Mouse (Mus musculus) bone marrow macrophage, adult 2 months (primary cell): ENCODE results near the gene Fam89a. TPM values are rescaled to one million over a fixed set of nuclear protein-coding genes. Genes with fewer than 3 reads are reported as not detected.

Source experiments
- H3K27ac ChIP-seq: 2 replicates; pipeline ENCODE4 v1.5.1; 2012; ENCODE audit warnings: low read depth, low read length; ENCODE audit not compliant: insufficient read depth
- H3K4me1 ChIP-seq: 2 replicates; pipeline ENCODE4 v1.6.1; 2012; ENCODE audit warnings: low read length; ENCODE audit not compliant: control insufficient read depth, insufficient read depth
- H3K4me3 ChIP-seq: 2 replicates; pipeline ENCODE4 v1.5.1; 2012; ENCODE audit warnings: mild to moderate bottlenecking, low read length, moderate library complexity; ENCODE audit not compliant: insufficient read depth
- CTCF ChIP-seq: IDR thresholded peaks from 2 replicates; pipeline ENCODE4 v1.5.1; 2012; ENCODE audit warnings: low read depth, mild to moderate bottlenecking, low read length, moderate library complexity
- POLR2A ChIP-seq: IDR thresholded peaks from 2 replicates; pipeline ENCODE4 v1.6.1; 2012; ENCODE audit warnings: mild to moderate bottlenecking, low read depth, low read length, borderline replicate concordance
- polyA plus RNA-seq: library from polyadenylated mRNA; stranded (reverse); fragments of >200 nt; gene quantifications from 2 replicates; pipeline ENCODE4 v1.2.4, GENCODE M21; 2012; ENCODE audit not compliant: missing spikeins, insufficient read depth, insufficient read length

Fam89a gene
- not detected in 2 replicates for polyA plus RNA-seq

DNA sequence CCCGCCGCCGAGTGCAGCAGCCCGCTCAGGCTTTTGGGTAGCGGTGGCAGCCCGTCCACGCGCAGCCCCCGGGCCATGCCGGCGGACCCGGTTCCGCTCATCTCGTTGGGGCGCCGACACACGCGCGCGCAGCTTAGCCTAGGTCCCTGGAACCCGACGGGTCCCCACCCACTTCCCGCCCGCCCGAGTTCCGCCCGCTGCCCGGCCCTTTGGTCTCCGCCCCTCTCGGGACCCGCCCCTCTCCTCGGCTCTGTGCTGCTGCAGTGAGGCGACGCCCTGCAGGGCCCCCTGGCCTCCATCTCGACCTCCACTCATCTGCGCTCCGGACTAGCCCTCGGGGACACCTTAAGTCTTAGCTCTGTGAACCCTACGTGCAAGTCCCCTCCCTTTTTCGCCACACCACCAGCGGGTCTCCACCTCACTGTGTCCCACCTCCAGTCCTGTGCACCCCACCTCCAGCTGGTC is at the start of gene Fam89a:
Gene Fam89a, minus strand, starts transcription at position 124 of the 465 bp plus-strand sequence.
- H3K4me1 ChIP-seq: no peaks in the 10 kb centered on the region; the same call in 1 of the 2 replicates
- no peak within 1 kb of the TSS for H3K27ac ChIP-seq
- peak within 1 kb of the TSS; percentile 63 for H3K4me3 ChIP-seq
- TF ChIP-seq POLR2A: no peak
- no peak for TF ChIP-seq CTCF

DNA sequence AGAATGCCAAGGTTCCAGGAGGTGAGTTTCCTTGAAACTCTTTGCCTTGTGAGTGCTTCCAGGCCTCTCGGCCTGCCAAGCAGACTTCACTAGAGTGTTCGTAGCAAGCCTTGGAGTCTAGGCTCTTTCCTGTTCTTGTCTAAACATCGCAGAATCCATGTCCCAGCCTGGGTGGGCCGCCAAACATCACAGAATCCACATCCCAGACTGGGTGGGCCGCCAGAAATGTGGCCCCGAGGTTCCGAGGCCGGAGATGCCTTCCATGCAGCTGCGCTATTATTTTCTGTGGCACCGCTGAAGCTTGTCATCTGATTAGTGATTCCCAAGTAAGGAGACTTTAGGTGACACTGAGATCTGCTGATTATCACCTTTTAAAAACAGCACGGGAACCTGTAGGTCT is 48.9 kb upstream of the Fam89a start:
- no peak for TF ChIP-seq CTCF
- no peak for TF ChIP-seq POLR2A
- no peaks in the 10 kb centered on the region for H3K4me1 ChIP-seq
- H3K4me3 ChIP-seq: no peak overlapping the region
- H3K27ac ChIP-seq: no peak overlapping the region

DNA sequence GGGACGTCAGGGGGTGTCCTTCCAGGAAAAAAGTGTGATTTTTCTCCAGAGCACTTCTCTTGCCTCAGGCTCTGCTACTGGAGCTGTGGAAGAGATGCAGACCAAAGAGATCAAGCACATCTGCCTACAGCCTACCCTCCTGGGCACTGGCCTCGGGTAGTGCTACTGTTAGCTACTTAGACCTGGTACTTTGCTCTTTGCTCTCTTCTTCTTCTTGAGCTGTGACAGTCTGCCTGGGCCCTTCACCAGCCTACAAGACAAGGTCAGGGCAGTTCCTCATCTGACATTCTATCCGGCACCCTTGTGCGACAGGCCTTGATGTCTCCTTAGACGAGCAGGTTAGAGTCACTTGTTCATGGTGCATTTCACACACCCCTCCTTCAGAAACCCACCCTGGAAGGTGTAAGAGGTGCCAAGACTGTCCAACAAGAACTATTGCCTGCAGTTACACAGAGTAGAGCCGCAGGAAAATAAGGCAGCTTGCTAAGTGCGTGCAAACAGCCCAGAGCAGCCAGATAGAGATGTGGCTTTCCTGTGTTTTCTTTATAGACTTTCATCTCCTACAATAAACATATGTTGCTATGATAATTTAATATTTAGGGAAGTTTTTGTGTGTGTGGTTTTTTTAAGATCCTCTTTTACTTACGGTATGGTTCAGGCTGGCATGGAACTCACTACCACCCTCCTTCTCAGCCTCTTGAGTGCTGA is 44.3 kb upstream of the Fam89a start:
- Histone ChIP-seq H3K4me1 (peaks cover 6% of the 10 kb centered on the region), H3K4me3 (no peak overlapping the region), H3K27ac (no peak overlapping the region)
- no peak for TF ChIP-seq POLR2A
- TF ChIP-seq CTCF: no peak

DNA sequence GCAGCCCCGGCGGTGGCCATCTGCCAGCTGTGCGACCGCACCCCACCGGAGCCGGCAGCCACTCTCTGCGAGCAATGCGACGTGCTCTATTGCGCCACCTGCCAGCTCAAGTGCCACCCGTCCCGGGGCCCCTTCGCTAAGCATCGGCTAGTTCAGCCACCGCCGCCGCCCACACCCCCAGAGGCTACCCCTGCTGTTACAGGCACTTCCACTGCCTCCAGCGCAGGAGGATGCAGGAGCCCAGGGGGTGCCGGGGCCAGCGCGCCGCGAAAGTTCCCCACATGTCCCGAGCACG is 42.8 kb upstream of the Fam89a start:
- TF ChIP-seq POLR2A (no peak), CTCF (no peak)
- H3K4me1 ChIP-seq: peaks cover 13% of the 10 kb centered on the region
- 0 out of 2 replicates have a peak overlapping the region, but pooled peaks have one; percentile 22 for H3K4me3 ChIP-seq
- H3K27ac ChIP-seq: no peak overlapping the region

DNA sequence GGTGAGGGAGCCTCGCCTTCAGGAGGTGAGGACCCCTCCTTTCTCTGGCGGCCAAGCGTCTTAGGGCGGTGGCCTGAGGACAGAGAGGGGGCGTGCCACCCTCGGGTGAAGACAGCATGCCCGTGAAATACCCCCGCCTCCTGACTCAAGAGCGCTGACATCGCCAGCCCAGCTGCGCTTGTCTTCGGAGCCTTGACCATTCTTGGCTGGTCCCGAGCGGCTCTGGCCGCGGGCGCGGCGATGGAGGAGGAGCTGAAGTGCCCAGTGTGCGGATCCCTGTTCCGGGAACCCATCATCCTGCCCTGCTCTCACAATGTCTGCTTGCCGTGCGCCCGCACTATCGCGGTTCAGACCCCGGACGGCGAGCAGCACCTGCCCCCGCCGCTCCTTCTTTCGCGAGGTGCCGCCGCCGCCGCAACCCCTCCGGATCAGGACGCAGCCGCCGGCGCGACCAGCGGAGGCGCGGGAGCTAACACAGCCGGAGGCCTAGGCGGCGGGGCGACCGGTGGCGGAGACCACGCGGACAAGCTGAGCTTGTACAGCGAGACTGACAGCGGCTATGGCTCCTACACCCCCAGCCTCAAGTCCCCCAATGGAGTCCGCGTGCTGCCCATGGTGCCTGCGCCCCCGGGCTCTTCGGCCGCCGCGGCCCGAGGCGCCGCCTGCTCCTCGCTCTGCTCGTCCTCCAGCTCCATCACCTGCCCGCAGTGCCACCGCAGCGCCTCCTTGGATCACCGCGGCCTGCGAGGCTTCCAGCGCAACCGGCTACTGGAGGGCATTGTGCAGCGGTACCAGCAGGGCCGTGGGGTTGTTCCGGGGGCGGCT is 42.2 kb upstream of the Fam89a start:
- Histone ChIP-seq H3K27ac (no peak overlapping the region), H3K4me3 (peak overlapping the region; percentile 22), H3K4me1 (peaks cover 13% of the 10 kb centered on the region)
- no peak for TF ChIP-seq POLR2A
- TF ChIP-seq CTCF: no peak

DNA sequence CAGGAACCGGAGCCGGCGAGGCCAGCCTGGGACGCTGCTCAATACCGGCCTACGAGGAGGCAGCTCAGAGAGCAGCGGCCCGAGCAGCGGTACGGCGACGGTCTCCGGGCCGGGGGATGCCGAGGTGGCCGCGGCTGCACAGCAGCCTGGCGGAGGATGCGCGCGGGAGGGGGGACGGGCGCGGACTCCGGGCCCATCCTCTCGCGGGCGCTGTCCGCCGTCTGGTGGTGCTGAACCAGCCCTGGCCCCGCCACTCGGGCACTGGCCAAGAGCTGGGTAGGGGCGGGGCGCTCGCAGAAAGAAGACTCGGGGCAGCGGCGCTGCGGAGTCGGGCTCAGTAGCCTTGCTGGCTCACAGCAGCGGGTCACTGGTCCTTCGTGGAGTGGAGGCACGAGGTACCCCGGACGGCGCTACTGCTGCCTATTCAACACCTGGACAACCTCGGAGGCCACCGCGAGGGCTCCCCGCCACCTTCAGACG is 41.6 kb upstream of the Fam89a start:
- H3K4me3 ChIP-seq: peak overlapping the region; percentile 51

DNA sequence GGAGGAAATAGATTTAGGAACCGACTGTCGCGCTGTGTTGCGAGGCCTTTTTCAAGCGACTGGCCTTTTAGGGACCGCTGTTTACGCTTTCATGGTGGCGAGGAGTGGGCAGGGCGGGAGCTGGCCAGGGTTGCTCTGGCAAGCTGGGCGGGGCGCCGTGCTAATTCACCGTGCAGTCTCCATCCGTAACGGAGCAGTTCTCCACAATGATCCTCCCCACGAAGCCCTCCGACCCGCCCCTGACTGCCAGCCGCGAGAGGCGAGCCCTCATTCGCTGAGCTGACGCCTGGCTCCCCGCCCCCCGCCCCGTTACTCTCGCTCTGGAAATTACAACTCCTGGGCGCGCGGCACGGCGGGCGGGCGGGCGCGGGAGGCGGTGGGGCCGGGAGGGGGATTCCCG is 41.1 kb upstream of the Fam89a start, which contains the start of gene Trim67:
Gene Trim67, plus strand, starts transcription at position 385 of the 400 bp plus-strand sequence.
- H3K4me3 ChIP-seq: peak within 1 kb of the TSS; percentile 51
- TF ChIP-seq CTCF: no peak
- TF ChIP-seq POLR2A: no peak
- H3K27ac ChIP-seq: no peak within 1 kb of the TSS
- peaks cover 13% of the 10 kb centered on the region for H3K4me1 ChIP-seq

More for the DNA sequence above, 41.6 kb upstream of the Fam89a start:
- TF ChIP-seq POLR2A: no peak
- no peak for TF ChIP-seq CTCF
- peaks cover 13% of the 10 kb centered on the region for H3K4me1 ChIP-seq
- no peak overlapping the region for H3K27ac ChIP-seq

DNA sequence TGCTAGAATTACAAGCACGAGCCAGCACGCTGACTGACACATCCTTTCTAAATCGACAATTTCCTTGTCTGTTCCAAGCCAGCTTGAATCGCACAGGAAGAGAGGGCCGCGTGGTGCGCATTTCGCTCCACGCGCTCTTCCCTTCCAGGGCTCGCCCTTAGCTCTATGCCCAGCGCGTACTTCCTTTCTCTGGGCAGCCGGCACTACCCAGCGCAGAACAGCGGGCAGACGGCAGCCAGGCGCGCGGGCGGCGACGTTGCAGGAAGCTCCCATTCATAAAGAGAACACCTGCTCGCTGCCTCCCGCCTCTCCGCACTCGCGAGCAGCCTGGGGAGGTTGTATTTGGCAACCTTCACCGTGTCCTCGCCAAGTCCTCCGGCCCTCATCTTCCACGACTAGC is 40.6 kb upstream of the Fam89a start:
- H3K27ac ChIP-seq: no peak overlapping the region
- no peak for TF ChIP-seq CTCF
- TF ChIP-seq POLR2A: no peak
- peaks cover 13% of the 10 kb centered on the region for H3K4me1 ChIP-seq
- H3K4me3 ChIP-seq: peak overlapping the region; percentile 46

DNA sequence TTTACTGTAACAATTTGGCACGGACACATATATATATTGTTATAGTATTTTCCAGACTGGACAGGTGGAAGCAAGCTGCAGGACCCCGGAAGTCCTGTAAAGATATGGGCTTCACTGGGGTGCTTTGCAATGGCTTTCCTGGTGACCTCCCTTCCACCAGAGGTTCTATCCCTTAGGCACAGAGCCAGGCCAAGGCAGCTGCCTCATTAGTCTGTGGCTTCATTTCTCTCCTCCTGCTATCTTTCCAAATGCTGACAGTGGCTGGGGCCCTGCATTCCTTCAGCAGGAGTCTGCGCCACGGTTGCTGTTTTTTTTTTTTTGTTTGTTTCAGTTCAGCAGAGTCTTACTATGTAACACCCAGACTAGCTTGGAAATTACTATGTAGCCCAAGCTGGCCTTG is 40.1 kb upstream of the Fam89a start:
- no peak for TF ChIP-seq CTCF
- no peak for TF ChIP-seq POLR2A
- no peak overlapping the region for H3K27ac ChIP-seq
- peak overlapping the region; percentile 46; the same call in 1 of the 2 replicates for H3K4me3 ChIP-seq
- H3K4me1 ChIP-seq: peaks cover 13% of the 10 kb centered on the region
